Mouse (Mus musculus): ENCODE results near the gene Vmn2r9.
"Not testable (repeated sequence)": the region's sequence is repeated elsewhere in the genome, so short reads cannot be mapped to it uniquely, and the experiment has no call there.

The Vmn2r9 gene

GRCm38 (mm10) chr5:108852501-108852900 is at the start of gene Vmn2r9:
Gene Vmn2r9 (minus strand): TSS chr5:108852601.
- DNase-seq = not testable (repeated sequence)

GRCm38 (mm10) chr5:108866746-108867145 is 14.3 kb upstream of the Vmn2r9 start:
- not testable (repeated sequence) for DNase-seq

GRCm38 (mm10) chr5:108849466-108849865 is 2.9 kb downstream of the Vmn2r9 start:
- no peak for DNase-seq

- no peak for DNase-seq
Observed at GRCm38 (mm10) chr5:108836156-108836555, 16.2 kb downstream of the Vmn2r9 start.

GRCm38 (mm10) chr5:108823276-108823675 is 29.1 kb downstream of the Vmn2r9 start:
- no peak for DNase-seq

- DNase-seq = not testable (repeated sequence)
Observed at GRCm38 (mm10) chr5:108808750-108809149, 43.7 kb downstream of the Vmn2r9 start, which contains the start of gene Vmn2r8. Gene Vmn2r8 (minus strand): TSS chr5:108808850.

GRCm38 (mm10) chr5:108803646-108804045 is 48.8 kb downstream of the Vmn2r9 start:
- DNase-seq = no peak

GRCm38 (mm10) chr5:108795263-108795662 is 57.1 kb downstream of the Vmn2r9 start, which contains the start of gene Tmed11:
Gene Tmed11 (minus strand): TSS chr5:108795363.
- not testable (repeated sequence) for DNase-seq

- DNase-seq = not testable (repeated sequence)
Observed at GRCm38 (mm10) chr5:108790385-108790784, 62.0 kb downstream of the Vmn2r9 start.

Data from thymus, adult 18-20 months (tissue).